ENCODE assay signal across 8 mouse cellular contexts in genomic region chr11:69122336-69122951, GRCm38 (mm10). TPM values are rescaled to one million over a fixed set of nuclear protein-coding genes. Genes with fewer than 3 reads are reported as not detected.
DNase-seq lines count a peak whose midpoint lies in the region; ATAC-seq and TF ChIP-seq lines count a peak whose summit lies in the region.

Gene 9130213A22Rik, minus strand, starts transcription at chr11:69122589.

- 0 out of 2 replicates have a peak, but pooled peaks cover 7% of the 10 kb centered on the region for H3K27me3 ChIP-seq in heart, embryonic 13.5 days (replicated peaks)
- peaks cover 66% of the 10 kb centered on the region for H3K27me3 ChIP-seq in liver, embryonic 15.5 days
- H3K27me3 ChIP-seq in neural tube, embryonic 12.5 days (replicated peaks): peaks cover 17% of the 10 kb centered on the region; the same call in 1 of the 2 replicates
- H3K27me3 ChIP-seq in testis, adult 2 months (ENCODE audit: control insufficient read depth, insufficient read depth, low read length): no peaks in the 10 kb centered on the region

- no peaks in the 10 kb centered on the region for H3K9me3 ChIP-seq in heart, embryonic 13.5 days
- no peaks in the 10 kb centered on the region for H3K9me3 ChIP-seq in liver, embryonic 15.5 days (replicated peaks)
- no peaks in the 10 kb centered on the region for H3K9me3 ChIP-seq in neural tube, embryonic 12.5 days

- no peaks in the 10 kb centered on the region for H3K36me3 ChIP-seq in heart, embryonic 13.5 days
- no peaks in the 10 kb centered on the region for H3K36me3 ChIP-seq in liver, embryonic 15.5 days (replicated peaks)
- H3K36me3 ChIP-seq in neural tube, embryonic 12.5 days: no peaks in the 10 kb centered on the region
- no peaks in the 10 kb centered on the region for H3K36me3 ChIP-seq in testis, adult 2 months (ENCODE audit: control insufficient read depth, insufficient read depth, low read length)

- peak within 1 kb of the TSS; percentile 87 for H3K9ac ChIP-seq in heart, embryonic 13.5 days
- H3K9ac ChIP-seq in liver, embryonic 15.5 days: peak within 1 kb of the TSS; percentile 61
- H3K9ac ChIP-seq in neural tube, embryonic 12.5 days: peak within 1 kb of the TSS; percentile 62

- H3K27ac ChIP-seq in embryonic fibroblast, embryonic 13.5 days (ENCODE audit: insufficient read depth, low read length): peak within 1 kb of the TSS; percentile 78
- H3K27ac ChIP-seq in heart, embryonic 13.5 days (replicated peaks): peak within 1 kb of the TSS; percentile 94
- H3K27ac ChIP-seq in liver, embryonic 15.5 days (replicated peaks): peak within 1 kb of the TSS; percentile 81
- H3K27ac ChIP-seq in neural tube, embryonic 12.5 days: peak within 1 kb of the TSS; percentile 50
- peak within 1 kb of the TSS; percentile 9 for H3K27ac ChIP-seq in testis, adult 2 months (ENCODE audit: control insufficient read depth, insufficient read depth, low read depth, low read length)

- H3K4me3 ChIP-seq in embryonic fibroblast, embryonic 13.5 days (ENCODE audit: insufficient read depth, low read length): peak within 1 kb of the TSS; percentile 62
- peak within 1 kb of the TSS; percentile 89 for H3K4me3 ChIP-seq in heart, embryonic 13.5 days
- peak within 1 kb of the TSS; percentile 70 for H3K4me3 ChIP-seq in liver, embryonic 15.5 days (replicated peaks)
- peak within 1 kb of the TSS; percentile 79 for H3K4me3 ChIP-seq in neural tube, embryonic 12.5 days
- H3K4me3 ChIP-seq in testis, adult 2 months (ENCODE audit: control insufficient read depth, low read depth, low read length): peak within 1 kb of the TSS; percentile 90

- peak; percentile 77 for TF ChIP-seq CTCF in embryonic fibroblast, embryonic 13.5 days (IDR thresholded peaks at IDR 0.05; ENCODE audit: borderline replicate concordance, insufficient read depth, low read length)
- peak; percentile 21; the same call in 1 of the 2 replicates for TF ChIP-seq CTCF in testis, adult 2 months (IDR thresholded peaks at IDR 0.05; ENCODE audit: control insufficient read depth, insufficient read depth, insufficient replicate concordance, low read depth, low read length)

- peak; percentile 53; the same call in 1 of the 2 replicates for TF ChIP-seq POLR2A in embryonic fibroblast, embryonic 13.5 days (IDR thresholded peaks at IDR 0.05; ENCODE audit: low read depth, low read length)
- no peak for TF ChIP-seq POLR2A in testis, adult 2 months (IDR thresholded peaks at IDR 0.05; ENCODE audit: control insufficient read depth, low read depth, low read length)

- H3K4me1 ChIP-seq in embryonic fibroblast, embryonic 13.5 days (ENCODE audit: control insufficient read depth, insufficient read depth, low read length): 0 out of 2 replicates have a peak, but pooled peaks cover 3% of the 10 kb centered on the region
- peaks cover 53% of the 10 kb centered on the region for H3K4me1 ChIP-seq in heart, embryonic 13.5 days
- H3K4me1 ChIP-seq in liver, embryonic 15.5 days (replicated peaks): peaks cover 81% of the 10 kb centered on the region
- H3K4me1 ChIP-seq in neural tube, embryonic 12.5 days: peaks cover 40% of the 10 kb centered on the region
- peaks cover 52% of the 10 kb centered on the region for H3K4me1 ChIP-seq in testis, adult 2 months (ENCODE audit: control insufficient read depth, insufficient read depth, low read length)

- ATAC-seq in heart, embryonic 13.5 days (ENCODE audit: extremely low read depth, insufficient number of reproducible peaks, low FRiP score, low TSS enrichment): peak; percentile 52
- ATAC-seq in liver, embryonic 15.5 days (ENCODE audit: insufficient read depth): peak; percentile 27
- peak; percentile 70 for ATAC-seq in neural tube, embryonic 12.5 days (ENCODE audit: low FRiP score, low read depth)

- H3K4me2 ChIP-seq in heart, embryonic 13.5 days: peak within 1 kb of the TSS; percentile 98
- H3K4me2 ChIP-seq in liver, embryonic 15.5 days: peak within 1 kb of the TSS; percentile 98
- H3K4me2 ChIP-seq in neural tube, embryonic 12.5 days (replicated peaks): peak within 1 kb of the TSS; percentile 97

- DNase-seq in A20 (ENCODE audit: low read depth, low spot score): peak; percentile 96
- peak; percentile 92 to 94 for DNase-seq in adrenal gland, postnatal 36 days
- DNase-seq in kidney, postnatal 14 days: peak; percentile 93

- WGBS in heart, embryonic 13.5 days: under 1% methylated on average over 66 of the region's 66 CpGs
- WGBS in liver, embryonic 15.5 days (ENCODE audit: insufficient replicate concordance): under 1% methylated on average over 66 of the region's 66 CpGs
- WGBS in neural tube, embryonic 12.5 days: under 1% methylated on average over 66 of the region's 66 CpGs

RNA-seq across cellular contexts. Expression of gene 9130213A22Rik, which starts in this region (rescaled TPM):
- total RNA-seq in adrenal gland, postnatal 36 days (2021): under 1 TPM; 0.50 to 0.76 TPM
- polyA plus RNA-seq in embryonic fibroblast, embryonic 13.5 days (2011; ENCODE audit: insufficient read length, low read depth, missing spikeins): 0.88 and 1.1 TPM in 2 replicates
- 0.41 and 0.60 TPM in 2 replicates for polyA plus RNA-seq in heart, embryonic 13.5 days (2015; fragmentation: Nextera tagmentation; extraction: Ambion mirVana)
- 0.07 TPM in 1 of 2 replicates, not detected in the other for polyA plus RNA-seq in liver, embryonic 15.5 days (2015; fragmentation: Nextera tagmentation; extraction: Ambion mirVana)
- polyA plus RNA-seq in neural tube, embryonic 12.5 days (2016; fragmentation: Nextera tagmentation; extraction: Ambion mirVana): not detected in 2 replicates
- polyA plus RNA-seq in testis, adult 2 months (2012; rRNA removed): 0.24 and 0.28 TPM in 2 replicates

Comparison
In these comparisons a context has a peak if more than half of its experiments do, and no peak if none do; other contexts are left out.
1. Peak in every context shown above with its lines: DNase-seq, ATAC-seq, H3K4me3 ChIP-seq and H3K27ac ChIP-seq.
2. Peak in DNase-seq in adrenal gland, postnatal 36 days; RNA of the gene not detected or under 1 TPM.
3. Peak in ATAC-seq, H3K4me3 ChIP-seq, H3K27ac ChIP-seq, H3K9ac ChIP-seq and H3K4me2 ChIP-seq in heart, embryonic 13.5 days; RNA of the gene not detected or under 1 TPM.
4. Peak in ATAC-seq, H3K4me3 ChIP-seq, H3K27ac ChIP-seq, H3K9ac ChIP-seq and H3K4me2 ChIP-seq in liver, embryonic 15.5 days; RNA of the gene not detected or under 1 TPM.
5. Peak in ATAC-seq, H3K4me3 ChIP-seq, H3K27ac ChIP-seq, H3K9ac ChIP-seq and H3K4me2 ChIP-seq in neural tube, embryonic 12.5 days; RNA of the gene not detected or under 1 TPM.
6. H3K27ac ChIP-seq: peak in every context shown above with its lines; median percentile 94 in heart, embryonic 13.5 days; 81 in liver, embryonic 15.5 days; 78 in embryonic fibroblast, embryonic 13.5 days; 50 in neural tube, embryonic 12.5 days; 9 in testis, adult 2 months.